Mouse (Mus musculus): ENCODE data around the gene Sema3g.

DNA sequence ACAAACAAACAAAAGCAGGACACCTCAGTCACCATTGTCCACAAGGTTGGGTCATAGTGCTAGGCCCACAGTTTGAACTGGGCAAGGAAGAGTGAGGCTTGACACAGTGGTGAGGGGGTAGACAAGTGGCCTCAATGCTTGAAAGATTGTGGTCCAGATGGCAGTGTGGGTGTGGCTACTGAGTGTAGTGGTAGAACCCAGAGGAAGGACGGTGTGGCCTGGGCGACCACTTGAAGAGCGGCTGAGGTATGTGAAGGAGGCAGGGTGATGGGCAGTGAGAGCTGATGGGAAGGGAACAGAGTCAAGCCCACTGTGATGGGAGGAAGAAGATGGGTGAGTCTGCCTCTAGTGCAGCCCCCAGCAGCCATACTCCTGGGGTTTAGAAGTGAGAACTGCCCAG lies 3.0 kb upstream of the Sema3g start:
- no peak for TF ChIP-seq CTCF (IDR thresholded peaks at IDR 0.05; ENCODE audit: low read depth, low read length)
- TF ChIP-seq POLR2AphosphoS5 (IDR thresholded peaks at IDR 0.05; ENCODE audit: insufficient replicate concordance, low read depth, low read length), result no peak
- no peak for TF ChIP-seq GATA1 (IDR thresholded peaks at IDR 0.05; ENCODE audit: borderline replicate concordance, low read length)
- TF ChIP-seq TAL1 (conservative IDR thresholded peaks at IDR 0.05; ENCODE audit: low read depth, low read length), result no peak
- no peak for TF ChIP-seq GATA2 (IDR thresholded peaks at IDR 0.05; ENCODE audit: borderline replicate concordance, low read depth, low read length)

Measured in G1E (cell line).